Mouse (Mus musculus): ENCODE data around the gene Rai1.

The Rai1 gene

DNA sequence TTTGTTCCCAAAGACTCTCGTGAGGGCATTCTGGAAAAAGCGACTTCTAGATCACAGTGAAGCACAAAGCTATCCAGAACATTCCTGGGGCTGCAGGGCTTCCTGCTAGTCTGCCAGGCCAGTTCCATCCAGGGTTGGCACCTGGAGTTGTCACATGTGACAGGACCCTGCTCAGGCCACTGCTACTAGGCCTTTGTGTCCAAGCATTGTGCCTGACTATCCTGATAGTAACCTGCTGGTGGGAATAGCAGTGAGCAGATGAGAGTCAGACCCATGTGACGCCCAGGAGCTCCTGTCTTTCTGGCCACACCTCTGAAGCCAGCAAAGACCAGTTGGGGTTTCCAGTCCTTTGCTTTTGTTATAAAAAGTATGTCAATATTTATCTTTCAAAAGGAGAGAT, 67.3 kb downstream of the Rai1 start:
- DNase-seq = no peak

DNA sequence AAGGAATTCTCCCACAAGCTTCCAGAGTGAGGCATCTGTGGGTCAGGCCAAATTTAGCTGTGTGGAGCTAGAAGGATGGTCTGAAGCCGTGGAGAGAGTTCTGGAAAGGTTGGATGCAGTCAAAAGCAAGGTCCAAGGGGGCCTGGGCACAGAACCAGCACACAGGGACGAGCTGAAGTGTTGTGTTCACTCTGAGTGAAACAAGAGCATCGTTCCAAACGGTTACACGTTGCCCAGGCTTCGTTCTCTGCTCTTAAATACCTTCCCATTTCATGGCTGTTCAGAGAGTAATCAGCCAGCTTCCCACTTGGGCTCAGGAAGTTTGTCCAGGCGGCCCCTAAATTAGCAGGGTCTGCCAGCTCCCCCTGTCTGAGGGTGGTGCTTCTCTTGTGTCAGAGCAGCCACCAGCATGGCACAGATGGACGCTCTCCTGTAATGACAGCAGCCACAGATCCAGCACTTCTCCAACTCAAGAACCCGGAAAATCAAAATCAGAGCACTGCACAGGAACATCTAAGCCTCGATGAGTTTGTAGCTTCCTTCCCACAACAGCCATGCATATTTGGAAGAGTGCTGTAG, 68.9 kb downstream of the Rai1 start:
- peak; percentile 35 for DNase-seq

DNA sequence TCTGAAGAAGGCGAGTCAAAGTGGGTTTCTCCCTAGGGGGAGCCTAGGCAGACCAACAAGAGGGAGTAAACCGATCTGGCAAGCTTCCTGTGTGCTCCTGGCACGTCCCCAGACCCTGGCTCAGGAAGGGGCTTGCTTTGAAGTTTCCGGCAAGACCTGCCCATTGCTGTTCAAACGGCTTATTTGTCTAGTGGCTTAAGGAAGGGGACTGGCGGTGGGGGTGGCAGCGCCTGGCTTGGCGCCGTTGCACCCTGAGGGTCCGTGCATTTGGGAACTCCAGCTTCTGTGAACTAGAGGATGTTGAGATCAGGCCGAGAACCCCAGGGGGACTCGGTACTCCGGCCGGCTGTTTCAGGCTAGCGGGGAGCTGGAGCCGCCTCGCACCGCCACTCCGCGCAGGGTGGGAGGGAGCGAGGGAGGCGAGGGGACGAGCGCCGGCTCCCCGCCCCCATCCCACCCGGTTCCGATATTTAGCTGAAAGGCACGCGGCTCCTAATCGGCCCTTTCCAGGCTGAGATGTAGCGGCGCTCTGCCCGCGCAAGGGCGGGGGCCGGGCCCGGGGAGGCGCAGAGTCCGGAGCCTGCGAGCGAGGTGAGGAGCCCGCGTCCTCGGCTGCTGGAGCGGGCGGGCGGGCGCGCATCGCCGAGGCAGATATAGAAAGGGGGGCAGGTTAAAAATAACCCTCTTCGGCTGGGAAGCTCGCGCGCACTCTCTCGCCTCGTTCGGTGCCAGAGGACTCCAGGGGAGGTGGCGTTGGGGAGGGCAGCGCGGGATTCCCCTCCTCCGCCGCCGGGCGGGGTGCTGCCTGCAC, 70.8 kb downstream of the Rai1 start:
- peak; percentile 88 for DNase-seq

DNA sequence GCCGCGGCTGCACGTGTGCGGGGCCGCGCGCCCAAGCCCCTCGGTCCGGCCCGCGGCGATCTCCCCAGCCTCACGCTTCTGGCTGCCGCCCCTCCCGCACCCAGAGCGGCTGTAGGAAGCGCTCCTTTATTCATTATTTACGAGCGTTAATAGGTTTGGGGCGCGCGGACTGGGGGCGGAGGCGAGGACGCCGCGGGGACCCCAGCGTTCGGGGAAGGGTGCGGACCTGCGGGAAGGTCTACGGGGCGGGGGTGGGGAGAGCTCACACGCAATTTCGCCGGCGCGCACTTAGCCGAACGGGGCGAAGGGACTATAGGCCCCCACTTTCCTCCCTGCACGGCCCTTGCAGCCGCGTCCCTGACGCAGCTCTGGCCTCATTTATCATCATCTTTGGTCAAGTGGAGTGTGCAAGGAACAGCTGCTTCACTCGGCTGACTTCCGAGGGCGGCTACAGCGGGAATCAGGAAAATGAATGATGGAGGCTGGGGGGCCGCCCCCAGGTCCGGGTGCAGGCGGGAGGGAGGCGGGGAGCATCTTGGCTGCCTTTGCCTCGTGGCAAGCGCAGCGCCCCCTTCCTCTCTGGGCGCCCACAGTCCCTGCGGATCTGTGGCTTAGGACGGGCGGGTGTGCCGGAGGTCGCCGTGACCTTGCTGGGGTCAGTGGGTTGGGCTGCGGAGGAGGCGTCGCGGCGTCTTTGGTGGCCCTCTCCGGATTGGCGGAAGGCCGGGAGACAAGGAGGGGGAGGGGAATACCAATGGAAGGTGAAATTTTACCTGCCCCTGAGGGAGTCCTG, 71.6 kb downstream of the Rai1 start:
- DNase-seq = peak; percentile 91

DNA sequence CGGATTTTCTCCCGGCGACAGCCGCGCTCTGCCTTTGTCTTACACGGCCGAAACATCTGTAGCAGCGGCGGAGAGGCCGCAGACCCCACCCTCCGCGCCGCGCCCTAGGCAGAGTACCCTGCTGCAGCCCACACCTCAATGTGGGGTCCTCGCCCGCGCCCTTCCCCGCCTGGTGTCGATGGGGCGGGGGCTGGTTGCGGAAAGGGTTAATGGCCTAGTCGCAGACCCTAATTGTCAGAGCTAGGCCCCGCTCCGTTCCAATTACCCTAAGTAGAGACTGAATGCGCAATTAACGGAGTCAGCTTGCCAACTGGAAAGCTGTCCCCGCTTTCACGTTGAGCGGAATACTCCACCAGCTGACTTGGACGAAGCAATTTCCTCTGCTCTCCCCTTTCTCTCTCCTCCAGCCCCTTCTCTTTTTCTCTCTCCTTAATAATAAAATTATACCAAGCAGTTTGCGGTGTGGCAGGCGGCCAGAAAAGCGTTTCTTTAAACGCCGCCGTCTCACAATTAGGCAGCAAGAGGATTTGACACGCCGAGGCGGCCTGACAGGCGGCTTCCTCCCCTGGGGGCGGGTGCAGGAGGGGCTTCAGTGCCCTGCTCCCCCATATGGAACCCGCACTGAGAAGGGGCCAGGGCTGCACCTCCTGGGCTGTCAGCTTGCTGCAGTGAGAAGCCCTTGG, 72.3 kb downstream of the Rai1 start:
- peak; percentile 79 for DNase-seq

DNA sequence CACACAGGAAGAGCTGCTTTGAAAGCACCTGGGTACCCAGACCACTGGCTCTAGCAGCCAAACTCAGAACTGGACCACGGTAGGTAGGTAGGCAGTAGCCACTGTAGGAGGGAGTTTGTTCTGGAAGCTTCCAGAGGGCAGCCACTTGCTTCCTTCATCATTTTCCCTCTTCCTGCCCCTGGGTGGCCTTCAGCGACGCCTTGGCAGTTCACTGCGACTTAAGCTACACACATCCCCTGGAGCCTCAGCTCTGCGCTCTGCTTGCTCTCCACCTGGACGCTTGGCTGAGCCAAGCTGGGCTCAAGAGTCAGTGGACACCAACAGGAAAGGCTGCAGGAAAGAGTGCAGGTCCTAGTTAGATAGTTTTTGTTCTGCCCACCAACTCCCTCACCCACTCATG, 73.2 kb downstream of the Rai1 start:
- DNase-seq = peak; percentile 52

DNA sequence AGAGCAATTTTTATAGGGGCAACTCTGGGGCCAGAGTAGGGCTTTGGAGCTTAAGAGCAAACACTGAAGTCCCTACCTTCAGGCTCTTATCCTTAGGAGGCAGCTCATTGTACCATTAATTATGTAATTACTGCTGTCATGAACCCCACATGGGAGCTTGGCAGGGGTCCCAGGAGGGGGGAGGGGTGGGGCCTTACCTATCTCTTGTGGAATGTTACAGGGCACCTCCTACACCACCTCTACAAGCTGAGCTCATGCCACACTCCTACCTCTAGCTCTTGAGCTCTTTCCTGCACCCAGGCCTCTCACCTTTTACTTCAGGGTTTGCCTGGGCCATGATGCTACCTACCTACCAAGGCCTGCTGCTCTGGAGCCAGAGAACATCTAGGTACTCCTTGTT, 73.7 kb downstream of the Rai1 start:
- peak; percentile 75 for DNase-seq

DNA sequence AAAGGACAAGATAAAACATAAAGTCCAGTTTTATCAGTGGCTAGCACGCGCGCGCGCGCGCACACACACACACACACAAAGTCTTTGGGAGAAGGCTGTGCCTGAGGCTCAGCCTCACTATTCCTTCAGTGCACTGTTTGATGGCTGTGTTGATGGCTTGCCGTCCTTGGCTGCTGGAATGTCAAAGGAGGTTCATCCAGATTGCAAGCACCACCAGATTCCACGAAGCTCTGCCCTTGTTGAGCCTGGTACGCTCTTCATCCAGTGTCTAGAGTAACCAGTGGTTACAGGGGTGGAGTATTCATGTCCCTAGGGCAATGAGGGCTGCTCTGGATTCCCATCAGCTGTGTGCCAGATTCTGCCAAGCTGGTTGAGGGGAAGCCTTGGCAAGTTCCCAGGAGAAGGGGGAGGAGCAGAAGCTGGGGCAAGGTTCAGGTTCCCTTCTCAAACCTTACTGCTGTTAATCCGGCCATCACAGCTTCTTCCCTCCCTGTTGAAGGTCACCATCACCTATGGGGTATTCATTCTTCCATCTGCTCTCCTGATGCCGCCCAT, 77.4 kb downstream of the Rai1 start:
- peak; percentile 52 for DNase-seq

DNA sequence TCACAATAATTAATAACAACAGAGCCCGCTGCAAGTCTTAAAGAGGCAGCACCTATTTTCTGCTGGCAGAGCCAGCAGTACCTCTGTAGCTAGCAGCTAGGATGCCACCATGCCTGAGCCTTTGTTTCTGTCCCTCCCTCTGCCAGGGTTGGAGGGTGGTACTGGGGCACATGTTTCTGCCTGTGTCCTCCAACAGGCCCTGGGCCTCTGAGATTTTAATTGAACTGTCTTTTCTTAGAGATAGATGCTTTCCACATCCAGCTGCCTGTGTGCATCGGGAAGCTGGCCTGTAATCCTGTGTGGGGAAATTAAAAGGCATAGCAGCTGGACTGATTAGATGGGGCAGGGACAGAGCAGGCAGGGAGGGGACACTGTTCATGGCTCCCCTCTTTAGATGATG, 77.9 kb downstream of the Rai1 start:
- peak; percentile 20 for DNase-seq

DNA sequence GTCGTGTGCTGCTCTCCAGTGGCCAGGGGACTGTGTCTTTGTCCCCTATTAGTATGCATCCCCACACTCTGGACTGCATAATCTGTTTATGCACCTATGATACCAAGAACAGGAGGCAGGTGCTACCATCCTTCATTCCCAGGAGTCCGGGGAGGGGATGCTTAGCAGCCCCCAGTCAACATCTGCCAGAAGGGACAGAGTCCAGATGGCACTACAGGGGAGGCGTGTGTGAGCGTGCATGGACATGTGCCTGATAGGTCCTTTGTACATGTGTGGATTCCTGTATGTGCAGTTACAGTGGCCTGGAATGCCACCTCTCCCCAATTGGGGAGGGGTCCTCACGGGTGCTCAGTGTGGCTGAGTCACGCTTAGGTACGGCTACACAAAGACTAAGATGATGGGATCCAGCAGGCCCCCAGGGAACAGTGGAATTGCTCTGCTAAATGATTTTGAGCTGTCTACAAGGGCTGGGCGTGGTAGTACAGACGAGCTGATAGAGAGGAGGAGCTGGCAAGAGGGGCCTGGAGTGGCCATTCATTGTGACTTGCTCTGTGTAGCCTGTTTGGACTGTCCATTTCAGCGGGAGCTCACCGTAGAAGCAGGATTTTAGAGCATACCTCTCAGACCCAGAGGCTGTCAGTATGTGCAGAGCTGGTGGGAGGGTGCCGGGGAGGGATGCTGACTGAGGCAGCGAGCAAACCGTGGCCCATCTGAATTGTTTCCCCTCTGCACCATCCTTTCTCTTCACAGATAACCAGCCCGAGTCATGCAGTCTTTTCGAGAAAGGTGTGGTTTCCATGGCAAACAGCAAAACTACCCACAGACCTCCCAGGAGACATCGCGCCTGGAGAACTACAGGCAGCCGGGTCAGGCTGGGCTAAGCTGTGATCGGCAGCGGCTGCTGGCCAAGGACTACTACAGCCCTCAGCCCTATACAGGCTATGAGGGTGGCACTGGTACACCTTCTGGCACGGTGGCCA, 79.8 kb downstream of the Rai1 start:
- DNase-seq = peak; percentile 51

DNA sequence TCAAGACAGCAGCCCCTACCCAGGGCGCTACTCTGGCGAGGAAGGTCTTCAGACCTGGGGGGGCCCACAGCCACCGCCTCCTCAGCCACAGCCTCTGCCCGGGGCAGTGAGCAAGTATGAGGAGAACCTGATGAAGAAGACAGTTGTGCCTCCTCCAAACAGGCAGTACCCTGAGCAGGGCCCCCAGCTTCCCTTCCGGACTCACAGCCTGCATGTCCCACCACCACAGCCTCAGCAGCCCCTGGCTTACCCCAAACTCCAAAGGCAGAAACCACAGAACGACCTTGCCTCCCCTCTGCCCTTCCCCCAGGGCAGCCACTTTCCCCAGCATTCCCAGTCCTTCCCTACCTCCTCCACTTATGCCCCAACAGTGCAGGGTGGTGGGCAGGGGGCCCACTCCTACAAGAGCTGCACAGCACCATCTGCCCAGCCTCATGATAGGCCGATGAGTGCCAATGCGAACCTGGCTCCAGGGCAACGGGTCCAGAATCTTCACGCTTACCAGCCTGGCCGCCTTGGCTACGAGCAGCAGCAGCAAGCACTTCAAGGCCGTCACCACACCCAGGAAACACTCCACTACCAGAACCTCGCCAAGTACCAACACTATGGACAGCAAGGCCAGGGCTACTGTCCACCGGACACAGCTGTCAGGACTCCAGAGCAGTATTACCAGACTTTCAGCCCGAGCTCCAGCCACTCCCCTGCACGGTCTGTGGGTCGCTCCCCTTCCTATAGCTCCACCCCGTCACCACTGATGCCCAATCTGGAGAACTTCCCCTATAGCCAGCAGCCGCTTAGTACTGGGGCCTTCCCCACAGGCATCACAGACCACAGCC, 80.8 kb downstream of the Rai1 start:
- peak; percentile 83 for DNase-seq

DNA sequence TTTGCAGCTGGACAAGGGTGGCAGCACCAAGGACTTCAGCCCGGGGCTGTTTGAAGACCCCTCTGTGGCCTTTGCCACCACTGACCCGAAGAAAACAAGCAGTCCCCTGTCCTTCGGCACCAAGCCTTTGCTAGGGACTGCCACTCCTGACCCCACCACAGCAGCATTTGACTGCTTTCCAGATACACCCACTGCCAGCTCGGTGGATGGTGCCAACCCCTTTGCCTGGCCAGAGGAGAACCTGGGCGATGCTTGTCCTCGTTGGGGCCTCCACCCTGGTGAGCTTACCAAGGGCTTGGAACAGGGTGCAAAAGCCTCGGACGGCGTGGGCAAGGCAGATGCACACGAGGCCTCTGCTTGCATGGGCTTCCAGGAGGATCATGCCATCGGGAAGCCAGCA, 82.3 kb downstream of the Rai1 start:
- DNase-seq = peak; percentile 57

DNA sequence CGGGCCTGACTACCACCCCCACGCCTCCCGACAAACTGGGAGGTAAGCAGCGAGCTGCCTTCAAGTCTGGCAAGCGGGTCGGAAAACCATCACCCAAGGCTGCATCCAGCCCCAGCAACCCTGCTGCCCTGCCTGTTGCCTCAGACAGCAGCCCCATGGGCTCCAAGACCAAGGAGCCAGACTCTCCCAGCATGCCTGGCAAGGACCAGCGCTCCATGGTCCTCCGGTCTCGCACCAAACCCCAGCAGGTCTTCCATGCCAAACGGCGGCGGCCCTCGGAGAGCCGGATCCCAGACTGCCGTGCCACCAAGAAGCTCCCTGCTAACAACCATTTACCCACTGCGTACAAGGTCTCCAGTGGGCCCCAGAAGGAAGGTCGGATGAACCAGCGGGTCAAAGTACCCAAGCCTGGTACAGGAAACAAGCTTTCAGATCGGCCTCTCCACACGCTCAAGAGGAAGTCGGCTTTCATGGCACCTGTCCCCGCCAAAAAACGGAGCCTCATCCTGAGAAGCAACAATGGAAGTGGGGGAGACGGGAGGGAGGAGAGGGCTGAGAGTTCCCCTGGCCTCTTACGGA, 83.6 kb downstream of the Rai1 start:
- no peak for DNase-seq

DNA sequence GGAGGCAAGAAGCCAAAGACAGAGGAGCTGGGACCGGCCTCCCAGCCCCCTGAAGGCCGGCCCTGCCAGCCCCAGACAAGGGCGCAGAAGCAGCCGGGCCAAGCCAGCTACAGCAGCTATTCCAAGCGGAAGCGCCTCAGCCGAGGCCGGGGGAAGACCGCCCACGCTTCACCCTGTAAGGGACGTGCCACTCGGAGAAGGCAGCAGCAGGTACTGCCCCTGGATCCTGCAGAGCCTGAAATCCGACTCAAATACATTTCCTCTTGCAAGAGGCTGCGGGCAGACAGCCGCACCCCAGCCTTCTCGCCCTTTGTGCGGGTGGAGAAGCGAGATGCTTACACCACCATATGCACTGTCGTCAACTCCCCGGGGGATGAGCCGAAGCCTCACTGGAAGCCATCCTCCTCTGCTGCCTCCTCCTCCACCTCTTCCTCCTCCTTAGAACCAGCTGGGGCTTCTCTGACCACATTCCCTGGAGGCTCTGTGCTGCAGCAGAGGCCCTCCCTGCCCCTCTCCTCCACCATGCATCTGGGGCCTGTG, 84.8 kb downstream of the Rai1 start:
- DNase-seq = no peak

DNA sequence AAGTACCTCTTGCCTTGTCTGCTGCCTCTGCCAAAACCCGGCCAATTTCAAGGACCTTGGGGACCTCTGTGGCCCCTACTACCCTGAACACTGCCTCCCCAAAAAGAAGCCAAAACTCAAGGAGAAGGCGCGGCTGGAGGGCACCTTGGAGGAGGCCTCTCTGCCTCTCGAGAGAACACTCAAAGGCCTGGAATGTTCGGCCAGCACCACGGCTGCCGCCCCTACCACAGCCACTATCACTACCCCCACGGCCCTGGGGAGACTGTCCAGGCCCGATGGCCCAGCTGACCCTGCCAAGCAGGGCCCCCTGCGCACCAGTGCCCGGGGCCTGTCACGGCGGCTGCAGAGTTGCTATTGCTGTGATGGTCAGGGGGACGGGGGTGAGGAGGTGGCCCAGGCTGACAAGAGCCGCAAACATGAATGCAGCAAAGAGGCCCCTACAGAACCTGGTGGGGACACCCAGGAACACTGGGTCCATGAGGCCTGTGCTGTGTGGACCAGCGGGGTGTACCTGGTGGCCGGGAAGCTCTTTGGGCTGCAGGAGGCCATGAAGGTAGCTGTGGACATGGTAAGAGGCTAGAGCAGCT, 85.3 kb downstream of the Rai1 start:
- DNase-seq = no peak

DNA sequence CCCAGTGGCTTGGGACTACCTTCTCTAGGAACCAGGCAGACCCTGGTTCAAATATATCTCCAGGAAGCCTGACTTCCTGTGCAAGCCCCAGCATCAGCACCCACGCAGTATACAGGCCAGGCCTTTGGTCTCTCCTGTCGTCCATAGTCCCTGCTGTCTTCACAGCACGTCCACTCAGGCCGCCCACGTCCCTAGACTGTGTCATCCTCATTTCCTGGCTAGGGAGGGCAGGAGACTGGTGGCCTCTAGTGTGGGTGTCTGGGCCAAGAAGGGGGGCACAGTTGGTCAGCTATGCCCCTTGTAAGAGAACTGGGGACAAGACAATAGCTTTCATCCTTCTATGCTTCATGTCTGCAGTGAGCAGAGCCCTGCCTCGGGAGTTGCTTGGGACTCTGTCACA, 87.7 kb downstream of the Rai1 start:
- DNase-seq = no peak

DNA sequence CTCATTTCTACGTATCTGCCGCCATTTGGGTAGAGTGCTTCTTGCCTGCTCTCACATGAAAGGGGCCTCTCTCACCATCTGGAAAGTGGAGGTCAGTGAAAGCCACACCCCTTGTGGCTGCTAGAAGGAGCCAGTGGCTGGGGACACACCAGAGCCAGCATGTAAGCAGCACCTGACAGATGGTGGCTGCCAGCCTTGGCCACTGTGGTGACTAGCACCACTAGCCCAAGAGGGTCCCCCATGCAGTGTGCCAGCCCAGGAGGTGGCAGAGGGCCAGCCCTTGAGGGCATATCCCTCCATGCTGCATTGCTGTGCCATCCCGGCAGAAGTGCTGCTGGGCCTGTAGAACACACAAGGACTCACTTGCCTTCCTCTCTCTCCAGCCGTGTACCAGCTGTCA, 88.7 kb downstream of the Rai1 start:
- DNase-seq = no peak

DNA sequence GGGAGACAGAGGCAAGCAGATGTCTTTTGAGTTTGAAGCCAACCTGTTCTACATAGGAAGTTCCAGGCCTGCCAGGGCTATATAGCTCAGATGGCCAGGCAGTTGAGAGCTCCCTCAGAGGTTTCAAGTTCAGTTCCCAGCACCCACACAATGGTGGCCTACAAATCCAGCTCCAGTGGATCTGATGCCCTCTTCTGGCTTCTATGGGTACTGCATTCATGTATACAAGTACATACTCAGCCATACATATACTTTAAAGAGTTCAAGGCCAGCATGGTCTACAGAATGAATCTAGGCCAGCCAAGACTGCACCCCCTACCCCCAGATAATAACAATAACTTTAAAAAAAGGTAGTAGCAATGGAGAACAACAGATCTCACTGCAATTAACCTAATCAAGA, 90.3 kb downstream of the Rai1 start:
- DNase-seq = no peak

DNA sequence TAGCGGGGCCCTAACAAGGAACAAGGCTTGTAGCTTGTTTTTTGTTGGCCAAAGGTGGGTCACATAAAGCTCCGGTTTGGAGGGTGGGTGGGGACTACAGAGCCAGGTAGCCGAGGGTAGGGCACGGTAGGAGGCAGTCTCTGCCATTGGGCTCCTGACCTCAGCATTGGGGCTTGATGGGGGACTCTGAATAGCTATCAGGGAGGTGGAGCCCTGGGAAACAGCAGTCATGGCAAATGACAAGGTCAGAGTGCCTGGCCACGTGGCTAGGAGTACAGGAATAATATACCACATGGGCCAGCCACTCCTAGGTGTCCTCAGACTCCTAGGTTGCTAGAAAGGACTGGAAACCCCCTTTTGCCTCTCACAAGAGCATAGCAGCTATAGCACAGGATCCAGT, 91.5 kb downstream of the Rai1 start:
- DNase-seq = no peak

Measured in cerebellum, adult 9-11 months (tissue).